Mouse (Mus musculus): ENCODE measurements around the gene Prdm11.

Gene Prdm11

GRCm38 (mm10) chr2:93045129-93045817 lies 694 bp downstream of the Prdm11 start:
- peak; percentile 96 for DNase-seq

GRCm38 (mm10) chr2:93043449-93044157 lies 2.4 kb downstream of the Prdm11 start:
- no peak for DNase-seq

- no peak for DNase-seq
These were observed 4.5 kb downstream of the Prdm11 start for GRCm38 (mm10) chr2:93041470-93041869.

GRCm38 (mm10) chr2:93040841-93041240 lies 5.1 kb downstream of the Prdm11 start:
- no peak for DNase-seq

- peak; percentile 26 for DNase-seq
These were observed 6.3 kb downstream of the Prdm11 start for GRCm38 (mm10) chr2:93039706-93040105.

GRCm38 (mm10) chr2:93039043-93039442 lies 6.9 kb downstream of the Prdm11 start:
- DNase-seq: peak; percentile 50

- DNase-seq: peak; percentile 26
These were observed 10.3 kb downstream of the Prdm11 start for GRCm38 (mm10) chr2:93035631-93036030.

GRCm38 (mm10) chr2:93032651-93033050 lies 13.3 kb downstream of the Prdm11 start:
- no peak for DNase-seq

- peak; percentile 73 for DNase-seq
These were observed 13.9 kb downstream of the Prdm11 start for GRCm38 (mm10) chr2:93032049-93032448.

- DNase-seq: no peak
These were observed 14.9 kb downstream of the Prdm11 start for GRCm38 (mm10) chr2:93031021-93031420.

GRCm38 (mm10) chr2:93030101-93030500 lies 15.9 kb downstream of the Prdm11 start:
- peak; percentile 86 for DNase-seq

GRCm38 (mm10) chr2:93029267-93030060 lies 16.5 kb downstream of the Prdm11 start:
- peak; percentile 78 for DNase-seq

- DNase-seq: peak; percentile 51
These were observed 17.1 kb downstream of the Prdm11 start for GRCm38 (mm10) chr2:93028865-93029264.

- DNase-seq: no peak
These were observed 18.3 kb downstream of the Prdm11 start for GRCm38 (mm10) chr2:93027713-93028112.

- DNase-seq: no peak
These were observed 21.5 kb downstream of the Prdm11 start for GRCm38 (mm10) chr2:93024431-93024830.

GRCm38 (mm10) chr2:93018854-93019253 lies 27.1 kb downstream of the Prdm11 start:
- peak; percentile 70 for DNase-seq

GRCm38 (mm10) chr2:93017151-93017550 lies 28.8 kb downstream of the Prdm11 start:
- no peak for DNase-seq

- DNase-seq: no peak
These were observed 30.9 kb downstream of the Prdm11 start for GRCm38 (mm10) chr2:93015041-93015440.

GRCm38 (mm10) chr2:93014093-93014937 lies 31.7 kb downstream of the Prdm11 start:
- DNase-seq: no peak

- no peak for DNase-seq
These were observed 32.4 kb downstream of the Prdm11 start for GRCm38 (mm10) chr2:93013415-93014092.

GRCm38 (mm10) chr2:93012976-93013375 lies 33.0 kb downstream of the Prdm11 start:
- DNase-seq: no peak

GRCm38 (mm10) chr2:93011933-93012332 lies 34.0 kb downstream of the Prdm11 start:
- no peak for DNase-seq
